Mouse (Mus musculus) liver, adult 2 months (tissue): ENCODE measurements around the gene Rmnd5a.

Source experiments
- CTCF ChIP-seq: fragments of 200-500 bp; IDR thresholded peaks from 2 replicates; pipeline ENCODE4 v1.5.1; 2011; ENCODE audit warnings: low read depth, low read length, control low read depth
- POLR2A ChIP-seq: fragments of 200-500 bp; IDR thresholded peaks from 2 replicates; pipeline ENCODE4 v1.6.1; 2011; ENCODE audit warnings: low read length, control low read depth; ENCODE audit not compliant: insufficient read depth; ENCODE audit errors: extremely low read depth

- 0 out of 2 replicates have a peak, but pooled peaks have one; percentile 1 for TF ChIP-seq CTCF
- TF ChIP-seq POLR2A = no peak
Observed at GRCm38 (mm10) chr6:71422162-71422561, 18.3 kb downstream of the Rmnd5a start.
